Mouse (Mus musculus): ENCODE measurements around the gene Cnpy1.

DNA sequence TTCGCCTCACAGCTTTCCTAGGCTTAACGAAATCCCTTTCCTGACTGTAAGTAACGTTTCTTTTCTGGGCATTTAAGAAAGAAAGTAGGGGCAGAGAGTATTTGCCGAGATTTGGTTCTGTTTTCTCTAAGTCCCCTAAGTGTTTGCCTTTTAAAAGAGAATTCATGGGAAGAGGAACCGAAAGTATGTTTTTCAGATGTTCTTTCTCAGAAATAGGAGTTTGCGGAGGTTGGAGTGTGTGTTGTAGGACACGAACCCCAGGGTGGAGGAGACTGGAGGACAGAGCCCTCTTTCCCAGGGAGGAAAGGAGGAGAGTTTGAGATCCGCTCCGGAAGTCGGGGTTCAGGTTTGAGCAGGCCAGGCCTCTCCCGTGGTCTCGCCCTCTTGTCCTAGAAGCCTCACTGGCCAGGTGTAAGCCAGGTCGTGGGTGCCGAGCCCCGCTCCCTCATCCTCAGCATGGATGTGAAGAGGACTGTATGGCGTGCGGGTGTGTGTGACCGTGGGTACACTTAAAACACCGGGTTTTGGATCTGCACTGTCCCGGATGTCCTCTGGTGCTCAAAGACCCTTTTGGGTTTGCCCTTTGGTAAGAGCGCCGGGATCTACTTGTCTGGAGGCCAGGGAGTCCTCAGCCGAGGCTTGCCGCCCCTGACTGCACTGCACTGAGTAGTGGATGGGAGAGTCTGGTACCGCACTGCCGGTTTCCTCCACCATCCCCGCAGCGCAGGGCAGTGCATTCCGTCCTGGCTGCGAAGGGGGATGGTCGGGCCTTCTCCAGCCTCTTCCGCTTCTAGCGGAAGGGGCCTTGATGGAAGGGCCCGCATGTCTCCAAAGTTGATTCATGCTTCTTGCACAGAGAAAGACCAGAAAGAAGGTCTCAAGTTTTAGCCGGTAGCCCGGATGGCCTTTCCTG is 77.1 kb downstream of the Cnpy1 start:
- TF ChIP-seq CTCF (IDR thresholded peaks at IDR 0.05; ENCODE audit: borderline replicate concordance, control insufficient read depth, extremely low read depth, insufficient read depth, low read length, poor library complexity) (no peak), POLR2A (IDR thresholded peaks at IDR 0.05; ENCODE audit: control insufficient read depth, extremely low read depth, insufficient read depth, low read length, poor library complexity) (no peak)

All from thymus, adult 2 months (tissue).